Mouse (Mus musculus) megakaryocyte-erythroid progenitor cell, adult 5-6 weeks (primary cell): ENCODE data around the gene Slx4ip. TPM values are rescaled to one million over a fixed set of nuclear protein-coding genes. Genes with fewer than 3 reads are reported as not detected.

ENCODE experiments used
- ATAC-seq: replicated peaks from 2 replicates; pipeline ENCODE4 v1.8.0; 2016; ENCODE audit warnings: mild to moderate bottlenecking, inconsistent platforms; ENCODE audit not compliant: severe bottlenecking, poor library complexity, low FRiP score, low TSS enrichment
- total RNA-seq, 2 experiments: library from RNA; stranded (forward) in 1 of 2; stranded (reverse) in 1 of 2; fragments of 200-1000, 215-1000 nt in 1 of 2; fragments of >200 nt in 1 of 2; fragmentation: Nextera tagmentation in 1 of 2; gene quantifications; 2 replicates each; pipeline ENCODE4 v1.2.3; 2014 to 2017

Slx4ip gene
- total RNA-seq, 2 experiments from 2014 or later: 5.4 to 9.1 TPM

DNA sequence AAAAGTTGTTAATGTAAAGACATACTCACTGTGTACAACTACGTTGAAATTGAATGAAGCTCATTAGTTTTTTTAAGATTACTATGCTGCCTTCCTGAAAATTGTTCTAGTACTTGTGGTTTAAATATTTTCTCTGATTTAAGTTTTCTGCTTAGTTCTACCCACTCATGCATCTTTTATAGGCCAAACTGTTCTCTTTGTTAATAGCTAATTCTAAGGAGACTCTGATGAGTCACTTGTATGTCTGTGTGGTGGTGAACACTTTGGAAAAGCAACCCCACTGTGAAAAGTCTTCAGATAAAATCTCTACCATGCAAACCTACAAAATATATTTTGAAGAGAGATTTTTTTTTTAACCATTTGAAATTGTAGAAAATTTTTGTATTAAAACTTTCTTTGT lies 47.2 kb downstream of the Slx4ip start:
- ATAC-seq: no peak

DNA sequence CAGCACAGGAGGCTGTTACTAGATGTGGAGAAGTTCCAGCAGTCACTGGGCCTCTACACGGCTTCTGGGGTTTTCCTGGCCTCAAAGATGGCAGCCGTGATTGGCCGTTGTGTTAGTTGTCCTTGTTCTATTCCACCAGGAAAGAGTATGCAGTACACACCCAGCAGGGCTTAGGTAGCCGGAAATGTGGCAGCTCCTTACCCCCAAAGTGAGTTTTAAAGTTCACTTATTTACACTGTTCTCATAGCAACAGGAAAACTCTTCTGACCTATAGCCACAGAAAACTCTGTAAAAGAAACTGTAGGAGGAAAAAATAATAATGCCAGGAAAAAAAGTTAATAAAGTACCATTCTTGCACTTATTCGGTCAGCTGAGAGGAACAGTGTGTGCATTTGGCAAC lies 55.3 kb downstream of the Slx4ip start:
- ATAC-seq: no peak

DNA sequence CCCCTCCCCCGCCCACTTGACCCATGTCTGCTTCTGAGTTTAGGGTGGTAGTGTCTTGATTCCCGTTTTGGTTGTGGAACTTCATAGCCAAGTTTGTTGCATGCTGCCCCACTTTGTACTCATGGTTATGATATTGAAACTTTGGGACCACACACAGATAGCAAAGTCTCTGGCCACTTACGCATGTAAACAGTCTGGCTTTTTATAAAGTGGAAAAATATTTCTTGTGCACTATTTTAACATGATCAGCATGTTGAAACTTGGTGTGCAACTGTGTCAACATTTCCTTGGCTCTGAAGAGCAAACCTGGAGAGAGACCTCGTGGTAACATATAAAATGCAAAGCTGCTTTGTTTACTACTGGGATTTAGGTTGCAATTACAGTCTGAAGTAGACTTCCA lies 56.5 kb downstream of the Slx4ip start:
- ATAC-seq: no peak

DNA sequence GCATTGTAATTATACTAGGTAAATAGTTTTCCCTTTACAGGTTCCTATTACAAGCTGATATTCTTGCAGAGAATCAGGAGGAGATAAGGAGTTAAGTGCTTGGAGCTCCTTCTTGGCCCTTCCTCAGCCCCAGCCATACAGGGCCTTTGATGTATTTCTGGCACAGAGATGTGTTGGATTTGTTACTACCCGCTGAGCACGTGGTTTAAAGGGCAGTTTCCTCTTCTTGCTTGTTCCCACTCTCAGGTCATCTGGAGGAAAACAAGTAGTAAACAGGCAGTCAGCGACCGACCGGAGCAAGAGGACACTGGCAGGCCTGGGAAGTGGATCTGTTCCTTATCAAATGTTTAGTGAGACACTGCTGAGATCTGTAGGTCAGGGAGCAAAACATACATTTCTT lies 56.9 kb downstream of the Slx4ip start:
- no peak for ATAC-seq

DNA sequence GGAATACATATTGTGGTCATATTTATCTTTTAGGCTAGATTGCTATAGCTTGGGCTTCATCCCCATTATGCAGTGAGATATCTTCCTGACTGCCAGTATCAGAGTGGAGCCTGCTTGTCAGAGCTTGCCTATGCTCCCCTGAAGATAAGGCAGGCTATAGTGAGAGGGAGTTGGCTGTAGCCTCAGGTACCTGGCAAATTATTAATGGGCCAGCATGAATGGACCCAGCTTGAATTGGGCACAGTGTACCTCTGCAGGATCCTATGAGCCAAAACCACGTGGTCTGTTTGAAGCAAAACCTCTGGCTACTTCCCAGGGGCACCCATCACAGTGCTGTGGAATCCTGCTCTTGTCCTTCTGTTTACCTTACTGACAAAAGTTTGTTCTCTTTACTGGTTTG lies 61.2 kb downstream of the Slx4ip start:
- peak; percentile 78 for ATAC-seq

DNA sequence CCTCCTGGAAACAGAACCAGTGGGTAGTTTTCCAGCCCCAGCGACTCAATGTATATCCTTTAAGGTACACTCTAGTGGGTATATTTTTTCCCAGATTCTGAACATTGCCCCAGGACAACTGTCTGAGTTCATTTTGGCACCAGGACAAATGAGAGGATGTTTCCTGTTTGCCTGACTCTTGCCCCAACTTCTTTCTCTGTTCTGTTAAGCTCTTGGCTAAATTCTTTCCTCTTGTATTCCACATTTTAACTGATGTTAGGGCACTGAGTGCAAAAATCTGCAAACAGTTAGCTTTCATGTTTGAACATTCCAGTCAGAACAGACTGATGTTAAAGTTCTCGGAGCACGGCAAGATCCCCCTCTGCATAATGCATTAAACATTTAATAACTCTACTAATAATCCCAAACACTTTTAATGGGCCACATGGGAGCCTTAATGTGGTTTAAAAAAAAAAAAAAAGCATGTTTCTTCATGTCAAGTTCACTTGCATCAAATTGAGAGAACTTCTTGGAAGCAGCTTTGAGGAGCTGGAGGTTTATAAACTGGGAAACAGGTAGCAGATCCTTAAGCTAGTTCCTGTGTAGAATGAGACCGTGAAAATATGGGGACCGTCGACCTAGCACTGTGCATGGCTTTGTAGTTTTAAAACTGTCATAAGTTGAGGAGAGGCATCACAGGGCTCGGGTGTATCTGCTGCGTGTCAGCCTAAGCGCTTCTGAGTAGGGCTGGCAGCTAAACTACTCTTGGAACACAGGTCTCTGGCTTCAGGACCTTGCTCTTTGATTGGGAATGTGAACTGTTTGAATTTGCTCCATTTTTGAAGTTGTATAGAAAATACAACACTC lies 64.9 kb downstream of the Slx4ip start:
- ATAC-seq: no peak

DNA sequence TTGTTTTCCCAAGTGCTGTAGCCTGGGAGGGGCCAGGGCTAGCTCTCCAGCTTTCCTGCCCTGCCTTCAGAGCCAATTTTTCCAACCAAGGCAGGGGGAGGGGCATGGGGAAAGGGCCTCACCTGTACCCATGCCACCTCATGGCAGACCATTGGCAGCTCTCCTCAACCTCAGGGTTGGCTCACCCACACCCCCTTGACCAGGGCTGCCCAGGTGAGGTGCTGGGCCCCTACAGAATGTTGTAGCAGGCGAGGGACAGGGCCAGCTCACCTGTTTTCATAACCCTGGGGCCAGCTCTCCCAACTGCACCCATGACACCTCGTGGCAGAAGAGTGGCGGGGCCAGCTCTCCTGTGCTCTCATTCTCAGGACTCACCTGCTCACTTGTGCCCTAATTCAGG lies 67.7 kb downstream of the Slx4ip start:
- 0 out of 2 replicates have a peak, but pooled peaks have one; percentile 18 for ATAC-seq

DNA sequence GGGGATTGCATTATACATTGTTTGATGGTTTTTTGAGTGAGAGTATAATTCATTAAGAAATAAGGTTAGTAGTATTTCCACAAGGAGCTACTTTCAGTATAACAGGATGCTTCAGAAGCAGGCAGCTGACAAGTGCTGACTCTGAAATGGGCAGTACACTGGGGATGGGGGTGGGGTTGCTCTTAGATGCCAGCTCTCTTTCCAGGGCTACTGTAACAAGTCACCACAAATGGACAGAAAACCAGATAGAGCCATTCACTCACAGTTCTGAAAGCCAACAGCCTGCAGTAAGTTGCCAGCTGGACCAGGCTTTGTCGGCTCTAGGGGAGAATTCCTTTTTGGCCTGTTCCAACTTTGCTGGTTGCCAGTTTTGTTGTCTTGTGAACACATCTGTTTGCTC lies 84.8 kb downstream of the Slx4ip start:
- no peak for ATAC-seq

DNA sequence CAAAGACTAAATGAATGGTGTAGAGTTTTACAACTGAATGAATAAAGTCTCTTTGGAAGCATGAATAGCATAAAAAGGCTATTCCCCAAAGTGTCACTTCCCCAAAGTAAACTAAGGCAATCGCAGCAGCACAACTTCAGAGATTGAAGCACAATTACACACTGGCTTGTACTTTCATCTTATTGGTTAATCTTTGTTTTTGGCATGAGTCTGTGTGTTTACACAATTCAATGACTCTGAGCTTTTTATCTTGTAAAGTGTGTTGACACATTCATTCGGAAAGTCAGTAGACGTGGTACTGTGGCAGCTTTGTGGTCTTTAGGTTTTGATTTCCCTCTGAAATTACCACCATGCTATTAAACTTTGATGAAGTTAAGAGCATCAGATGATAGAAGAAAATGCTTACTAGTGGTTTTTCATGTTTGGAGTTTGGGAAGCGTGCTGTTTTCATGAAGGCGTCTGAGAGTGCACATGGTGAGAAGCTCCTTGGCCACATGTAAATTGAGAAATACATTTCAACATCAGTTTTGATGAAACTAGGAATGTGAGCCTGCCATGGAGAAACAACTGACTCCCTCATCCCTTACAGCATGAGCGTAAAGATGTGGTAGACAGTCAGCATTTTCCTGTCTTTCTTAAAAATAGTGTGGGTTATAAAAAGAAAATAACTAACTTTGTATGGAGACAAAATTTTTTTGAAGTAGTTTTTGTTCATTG lies 88.2 kb downstream of the Slx4ip start:
- no peak for ATAC-seq

DNA sequence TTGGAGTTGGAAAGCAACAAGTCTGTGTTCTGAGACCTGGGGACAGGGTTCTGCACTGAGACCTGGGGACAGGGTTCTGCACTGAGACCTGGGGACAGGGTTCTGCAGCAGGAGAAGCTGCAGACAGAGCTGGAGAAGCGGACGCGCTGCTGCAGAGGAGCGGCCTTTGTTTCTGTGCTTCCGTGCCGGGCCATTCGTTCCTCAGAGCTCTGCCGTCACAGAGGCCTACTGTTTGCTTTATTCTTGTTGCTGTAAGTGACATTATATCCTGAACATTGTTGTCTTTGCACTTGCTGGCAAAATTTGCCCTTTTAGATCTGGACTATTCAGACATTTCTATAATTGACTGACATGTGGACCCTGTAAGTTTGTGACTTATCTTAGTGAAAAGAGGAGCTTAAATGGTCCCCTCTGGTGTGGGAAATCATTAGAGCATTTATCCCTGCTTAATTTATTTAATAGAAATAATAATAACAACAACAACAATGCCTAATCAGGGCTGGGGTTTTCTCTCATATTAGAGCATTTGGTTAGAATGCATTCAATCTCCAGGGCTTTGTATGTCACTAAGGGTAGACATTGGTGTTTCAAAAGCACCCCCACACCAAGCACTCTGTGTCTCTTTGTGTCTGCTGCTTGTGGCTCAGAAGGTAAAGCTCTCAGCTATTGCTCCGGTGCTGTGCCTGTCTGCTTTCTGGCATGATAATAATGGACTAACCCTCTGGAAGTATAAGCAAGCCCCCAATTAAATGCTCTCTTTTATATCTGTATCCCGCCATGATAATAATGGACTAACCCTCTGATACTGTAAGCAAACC lies 90.3 kb downstream of the Slx4ip start:
- ATAC-seq: no peak

DNA sequence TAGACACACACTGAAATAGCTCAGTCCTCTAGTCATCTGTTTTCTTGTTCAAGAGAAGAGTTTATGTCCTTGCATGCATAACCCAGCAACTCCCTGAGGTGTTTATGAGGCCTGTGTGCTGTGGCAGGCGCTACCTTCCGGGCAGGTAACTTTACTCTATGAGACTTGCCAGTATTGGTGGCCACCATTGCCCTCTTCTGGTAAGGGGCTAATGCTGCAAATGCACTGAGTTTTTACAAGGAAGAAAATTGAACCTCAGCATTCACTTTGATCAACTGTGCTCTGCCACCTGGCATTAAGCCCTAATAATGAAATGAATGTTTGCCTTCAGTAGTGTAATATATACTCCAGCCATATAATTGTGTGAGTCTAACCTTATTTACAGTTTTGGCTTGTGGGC lies 92.9 kb downstream of the Slx4ip start:
- no peak for ATAC-seq

DNA sequence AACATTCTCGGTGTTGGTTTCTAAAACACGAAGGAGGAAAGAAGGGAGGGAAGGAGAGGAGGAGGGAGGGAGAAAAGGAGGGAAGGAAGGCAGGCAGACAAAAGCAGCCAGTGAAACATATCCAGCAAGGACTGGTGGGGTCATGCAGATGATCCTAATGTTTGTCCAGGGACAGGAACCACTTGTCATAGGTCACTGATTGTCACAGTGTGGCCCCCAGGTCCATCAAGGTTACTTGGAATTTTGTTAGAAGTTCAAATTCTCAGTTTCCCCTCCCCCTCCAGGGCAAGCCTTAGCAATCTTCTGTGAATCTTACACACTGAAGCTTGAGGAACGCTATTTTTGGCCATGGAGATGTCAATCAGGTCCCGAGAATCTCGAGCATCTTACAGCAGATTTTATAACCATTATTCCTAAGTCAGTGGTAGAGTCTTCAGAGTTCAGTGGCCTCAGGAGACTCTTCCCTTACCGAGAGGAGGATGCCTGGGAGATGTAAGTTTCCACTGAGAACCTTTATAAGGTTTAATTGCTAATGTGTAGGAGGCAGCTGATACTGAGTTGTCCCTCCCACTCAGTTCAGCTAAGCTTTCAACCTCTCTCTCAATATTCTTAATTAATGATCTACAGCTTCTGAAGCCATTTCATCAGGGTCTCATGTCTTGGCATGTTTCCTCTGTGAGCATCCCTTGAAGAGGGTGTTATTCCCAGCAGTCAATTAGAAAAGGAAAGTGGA lies 95.1 kb downstream of the Slx4ip start:
- no peak for ATAC-seq

DNA sequence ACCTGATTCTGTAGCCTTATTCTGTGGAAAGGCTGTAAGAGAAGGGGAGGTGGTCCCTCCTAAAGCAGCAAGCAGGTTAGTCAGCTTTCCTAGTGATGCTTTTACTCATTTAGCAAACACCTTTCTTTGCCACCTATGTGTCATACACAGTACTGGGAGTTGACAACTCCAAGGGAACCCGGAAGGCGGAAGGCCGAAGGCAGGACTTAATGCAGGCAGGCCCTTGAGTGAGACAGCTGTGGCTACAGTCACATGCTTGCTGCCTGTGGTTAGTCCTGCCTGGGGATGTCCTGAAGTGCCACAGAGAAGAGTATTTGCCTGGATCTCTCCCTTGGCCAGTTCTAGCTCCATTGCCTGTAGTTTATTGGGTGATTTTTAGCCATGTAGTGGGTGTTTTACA lies 102.1 kb downstream of the Slx4ip start:
- ATAC-seq: no peak

DNA sequence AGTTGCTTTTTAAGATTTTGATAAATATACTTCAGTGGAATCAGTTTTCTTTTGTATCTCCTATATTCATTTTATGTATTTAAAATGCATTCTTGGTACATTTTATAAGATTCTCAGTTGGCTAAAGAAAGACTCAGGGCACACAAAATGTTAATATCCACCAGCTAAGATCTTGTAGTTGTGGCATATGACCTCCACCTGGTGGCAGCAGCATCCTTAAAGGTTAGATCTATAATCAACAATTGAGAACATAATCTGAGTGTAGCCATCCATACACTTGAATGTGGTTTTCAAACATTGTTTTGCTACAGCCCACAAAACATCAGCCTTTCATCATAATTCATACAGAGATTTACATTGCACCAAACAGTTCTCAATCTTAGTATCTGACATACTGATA lies 106.1 kb downstream of the Slx4ip start:
- ATAC-seq: 0 out of 2 replicates have a peak, but pooled peaks have one; percentile 37

DNA sequence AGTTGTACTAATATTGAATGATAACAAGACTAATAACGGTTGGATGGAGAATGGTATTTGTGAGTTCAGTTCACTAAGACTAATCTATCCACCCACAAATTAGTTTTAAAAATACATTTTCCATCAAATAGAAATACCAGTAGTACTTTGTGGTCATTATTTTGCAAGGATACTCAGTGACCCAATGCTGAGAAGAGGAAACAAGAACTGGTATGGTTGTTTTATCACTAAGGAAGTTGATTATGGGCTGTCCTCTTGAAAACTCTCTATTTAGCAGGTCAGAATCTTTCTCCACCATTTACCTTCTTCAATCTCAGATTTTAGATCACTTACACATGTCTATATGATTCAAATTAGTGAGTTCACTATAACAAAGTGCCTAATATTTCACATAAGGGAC lies 111.0 kb downstream of the Slx4ip start:
- no peak for ATAC-seq

DNA sequence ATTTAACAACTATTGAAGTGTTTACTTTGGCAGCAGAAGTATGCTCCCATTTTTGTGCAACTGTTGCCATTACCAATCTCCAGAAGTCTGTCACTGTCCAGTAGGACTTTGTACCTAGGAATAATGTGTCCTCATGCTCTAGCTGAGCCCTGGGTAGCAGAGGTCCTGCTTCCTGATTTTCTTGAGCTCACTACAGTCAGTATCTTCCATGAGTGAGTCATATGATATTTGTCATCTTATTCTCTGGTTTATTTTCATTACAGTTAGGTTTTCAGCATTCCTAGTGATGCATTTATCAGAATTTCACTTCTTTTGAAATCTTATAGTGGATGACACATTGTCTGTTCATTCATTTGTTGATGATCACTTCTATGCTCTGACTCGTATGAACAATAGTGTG lies 115.6 kb downstream of the Slx4ip start:
- ATAC-seq: no peak

DNA sequence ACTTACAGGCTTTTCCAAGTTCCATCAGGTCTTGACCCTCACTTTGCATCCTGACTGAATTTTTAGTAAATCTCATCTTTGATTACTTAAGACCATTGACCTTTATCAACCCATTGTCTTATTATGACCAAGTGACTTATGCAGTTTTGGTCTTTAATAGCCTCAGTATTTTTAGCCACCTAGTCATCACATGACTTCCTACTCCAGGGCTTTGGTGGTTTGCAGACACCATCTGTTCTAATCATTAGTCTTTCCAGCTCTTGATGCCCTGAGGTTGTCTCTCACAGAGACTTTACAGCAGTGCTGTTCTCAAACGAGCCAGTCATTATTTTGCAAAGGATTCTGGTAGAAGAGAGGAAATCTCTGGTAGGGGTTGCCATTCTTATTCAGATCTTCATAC lies 121.0 kb downstream of the Slx4ip start:
- no peak for ATAC-seq

DNA sequence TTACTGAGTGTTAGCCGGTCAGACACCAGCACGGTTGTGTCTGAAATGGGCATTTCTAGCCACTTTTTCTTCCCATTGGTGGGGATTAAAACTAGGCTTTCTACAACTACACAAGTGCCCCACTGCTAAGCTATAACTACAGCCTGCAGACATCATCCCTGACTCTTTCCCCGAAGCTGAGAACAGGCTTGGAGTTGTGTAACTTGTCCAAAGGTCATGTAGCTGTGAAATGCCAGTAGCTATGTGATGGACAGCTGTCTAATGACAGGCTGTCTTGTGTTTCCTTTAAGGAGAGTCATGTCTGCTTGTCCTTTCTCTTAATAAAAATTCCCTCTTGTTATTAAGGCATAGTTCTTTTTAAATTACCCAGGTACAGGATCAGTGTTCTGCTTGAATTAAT lies 122.1 kb downstream of the Slx4ip start:
- no peak for ATAC-seq

DNA sequence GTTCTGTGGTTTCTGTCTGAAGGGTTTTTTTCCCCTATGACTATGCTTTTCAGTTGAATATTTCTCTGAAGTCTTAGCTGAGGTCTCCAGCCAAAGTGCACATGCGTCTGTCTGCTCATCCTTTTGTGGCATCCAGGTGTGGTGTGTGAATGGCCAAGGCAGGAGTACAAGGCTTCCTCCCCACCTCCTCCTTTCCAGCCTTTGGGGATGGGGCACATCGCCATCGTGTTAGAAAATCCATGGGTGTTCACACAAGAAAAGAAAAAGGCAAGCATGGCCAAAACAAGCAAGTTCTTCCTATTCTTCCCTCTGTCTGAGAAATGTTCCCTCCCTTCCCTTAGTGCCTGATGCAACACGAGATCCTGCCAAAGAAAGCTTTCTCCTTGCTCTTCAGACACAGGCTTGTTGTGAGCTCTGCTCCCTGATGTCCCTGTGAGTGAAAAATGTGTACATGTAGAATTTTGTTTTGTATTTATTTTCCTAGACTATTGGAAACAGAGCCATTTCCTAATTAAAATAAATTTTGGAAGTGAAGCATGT lies 122.9 kb downstream of the Slx4ip start:
- ATAC-seq: no peak
